Mouse (Mus musculus): Measurements from ENCODE around the gene Gm48552.

The Gm48552 gene

DNA sequence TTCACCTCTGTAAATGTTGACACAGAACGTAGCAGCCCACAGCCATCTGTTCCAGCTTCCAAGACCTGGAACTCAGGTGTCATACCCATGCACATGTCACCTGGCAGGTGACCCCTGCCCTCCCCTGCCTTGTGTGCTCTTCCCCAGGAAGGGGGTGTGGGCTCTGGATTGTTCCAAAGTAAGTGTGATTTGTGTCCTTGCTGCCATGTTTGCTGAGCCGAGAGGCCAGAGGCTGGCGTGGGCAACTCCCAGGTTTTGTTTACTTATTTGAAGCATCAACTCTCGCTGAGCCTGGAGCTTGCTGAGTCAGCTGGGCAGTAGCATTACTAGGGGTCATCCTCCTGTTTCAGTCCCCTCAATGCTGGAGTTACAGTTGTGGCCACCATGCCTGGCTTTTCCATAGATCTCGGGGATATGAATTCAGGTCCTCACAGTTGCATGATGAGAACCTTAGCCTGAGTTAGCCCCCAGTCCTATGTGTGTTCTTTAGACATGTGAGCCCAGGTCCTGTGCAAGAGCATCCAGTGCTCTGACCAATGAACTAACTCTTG is at the start of gene Gm48552:
Gene Gm48552 (plus strand): TSS at position 501 of the 551 bp plus-strand sequence.
- no peak for DNase-seq (ENCODE audit: low spot score in 2 of 2)

DNA sequence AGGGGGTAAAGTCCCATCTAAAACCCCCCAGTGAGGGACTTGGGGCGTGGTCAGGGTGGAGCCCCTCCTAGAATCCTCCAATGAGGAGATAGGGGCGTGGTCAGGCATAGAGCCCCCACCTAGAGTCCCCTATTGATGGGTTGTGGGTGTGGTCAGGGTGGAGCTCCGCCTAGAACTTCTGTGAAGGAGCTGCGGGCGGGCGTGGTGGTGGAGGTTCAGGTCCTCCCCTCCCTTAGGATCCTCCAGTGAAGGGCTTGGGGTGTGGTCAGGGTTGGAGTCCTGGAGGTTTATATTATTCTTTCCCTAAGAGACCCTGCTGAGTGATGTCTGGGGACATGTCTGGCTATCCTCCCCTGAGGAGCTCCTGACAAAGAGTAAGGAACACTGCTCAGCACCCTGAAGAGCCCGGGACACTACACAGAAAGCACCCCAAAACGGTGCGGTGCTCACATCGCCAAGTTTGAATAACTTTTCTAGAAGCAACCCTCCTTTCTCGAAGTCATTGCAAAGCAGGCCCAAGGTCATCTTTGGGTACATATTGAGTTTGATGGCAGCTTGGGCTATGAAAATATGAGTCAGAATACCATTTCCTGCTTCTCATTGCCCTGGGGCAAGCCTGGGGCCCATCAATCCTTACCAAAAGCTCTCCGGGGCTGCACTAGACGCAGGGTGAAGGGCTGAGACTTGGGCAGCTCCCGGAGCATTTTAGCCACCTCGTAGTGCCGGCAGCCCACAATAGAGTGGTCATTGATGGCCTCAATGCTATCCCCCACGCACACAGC is 48.1 kb upstream of the Gm48552 start:
- DNase-seq (ENCODE audit: low spot score in 2 of 2), result no peak

DNA sequence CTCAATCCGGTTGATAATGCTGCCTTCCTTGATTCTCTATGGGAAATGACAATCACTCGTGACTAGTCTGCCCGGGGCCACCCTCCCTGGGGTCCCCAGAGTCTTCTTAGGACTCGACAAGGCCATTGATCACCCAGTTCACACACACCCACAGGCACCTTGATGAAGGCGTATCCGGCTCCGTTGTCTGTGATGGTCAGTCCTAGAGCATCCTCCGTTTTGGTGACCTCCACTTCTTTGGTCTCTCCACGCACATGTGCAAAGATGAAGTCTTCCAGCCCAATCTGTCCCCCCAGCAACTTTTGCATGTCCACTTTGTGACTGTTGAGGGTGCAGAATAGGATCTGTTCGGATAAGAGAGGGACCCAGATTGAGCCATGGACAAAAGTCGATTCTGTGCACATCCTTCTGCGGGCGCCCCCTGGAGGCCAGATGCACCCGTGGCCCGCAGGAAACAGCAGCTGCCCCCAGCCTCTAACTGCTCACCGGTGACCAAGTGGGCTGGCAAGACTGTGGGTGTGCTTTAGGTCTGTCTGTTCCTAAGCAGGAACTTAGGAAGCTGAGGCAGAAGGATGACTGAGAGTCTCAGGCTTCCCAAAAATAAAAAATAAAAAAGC is 47.4 kb upstream of the Gm48552 start:
- no peak for DNase-seq (ENCODE audit: low spot score in 2 of 2)

DNA sequence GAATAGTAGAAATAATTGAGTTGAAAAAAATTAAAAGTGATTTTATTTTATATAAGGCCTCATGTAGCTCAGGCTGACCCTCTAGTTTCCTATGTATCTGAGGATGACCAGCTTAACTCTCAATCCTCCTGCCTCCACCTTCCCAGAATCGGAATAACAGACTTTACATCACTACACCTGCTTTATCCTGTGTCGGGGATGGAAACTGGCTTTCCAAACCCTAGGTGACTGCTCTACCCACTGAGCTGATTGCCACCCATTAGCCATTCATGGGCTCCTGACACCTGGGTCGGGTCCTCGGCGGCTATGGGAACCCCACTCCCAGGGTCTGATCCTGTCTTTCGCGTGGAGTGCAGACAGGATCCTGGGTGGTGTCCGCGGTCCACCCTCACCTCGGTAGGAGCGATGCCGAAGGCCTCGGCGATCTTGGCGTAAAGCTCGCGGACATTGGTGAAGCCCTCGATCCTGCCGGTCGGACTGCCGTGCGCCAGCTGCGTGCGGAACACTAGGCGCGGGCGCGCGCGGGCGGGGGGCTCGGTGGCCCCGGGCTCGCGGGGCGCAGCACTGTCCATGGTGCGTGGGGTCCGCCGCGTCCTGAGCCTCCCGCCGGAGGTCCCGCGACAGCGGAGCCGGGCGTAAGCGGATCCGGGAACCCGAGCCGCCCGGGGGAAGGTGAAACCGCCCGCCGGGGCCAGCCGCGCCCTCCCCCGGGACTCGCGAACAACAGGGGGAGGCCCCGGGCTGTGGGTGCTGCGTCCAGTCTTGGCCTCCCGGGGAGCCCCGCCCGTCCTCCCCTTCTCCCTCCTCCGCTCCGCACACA is 45.9 kb upstream of the Gm48552 start, which contains the start of gene Gipc3:
Gene Gipc3 (minus strand): TSS at position 581 of the 820 bp plus-strand sequence.
- no peak for DNase-seq (ENCODE audit: low spot score in 2 of 2)

DNA sequence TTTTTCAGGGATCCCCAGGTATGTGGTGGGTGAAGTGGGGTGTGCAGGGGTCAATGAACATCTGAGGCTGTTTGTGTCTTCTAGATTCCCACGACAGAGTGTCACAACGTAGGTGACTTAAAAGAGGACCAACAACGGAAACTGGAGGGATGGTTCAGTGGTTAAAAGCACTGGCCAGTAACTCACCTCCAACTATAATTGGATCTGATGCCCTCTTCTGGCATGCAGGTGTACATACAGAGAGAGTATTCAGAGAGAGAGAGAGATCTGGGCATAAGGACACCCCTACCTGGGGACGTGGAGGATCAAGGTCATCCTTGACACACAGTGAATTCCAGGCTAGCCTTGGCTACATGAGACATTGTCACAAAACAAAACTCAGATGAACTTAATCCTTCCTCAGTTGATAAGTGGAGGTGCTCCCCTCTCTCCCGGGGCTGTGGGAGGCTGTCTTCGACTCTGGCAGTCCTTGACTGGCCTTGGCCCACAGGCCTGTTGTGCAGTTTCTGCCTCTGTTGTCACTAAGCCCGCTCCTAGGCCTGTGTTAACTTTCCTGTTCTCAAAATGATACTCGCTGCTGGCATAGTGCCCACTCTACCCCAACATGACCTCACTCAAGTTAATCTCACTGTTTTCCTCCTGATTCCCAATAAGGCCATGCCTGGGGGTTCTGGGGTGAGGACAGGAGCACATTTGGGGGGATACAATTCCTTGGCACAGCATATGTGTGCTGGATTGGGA is 44.2 kb upstream of the Gm48552 start:
- DNase-seq (ENCODE audit: low spot score in 2 of 2), result no peak

DNA sequence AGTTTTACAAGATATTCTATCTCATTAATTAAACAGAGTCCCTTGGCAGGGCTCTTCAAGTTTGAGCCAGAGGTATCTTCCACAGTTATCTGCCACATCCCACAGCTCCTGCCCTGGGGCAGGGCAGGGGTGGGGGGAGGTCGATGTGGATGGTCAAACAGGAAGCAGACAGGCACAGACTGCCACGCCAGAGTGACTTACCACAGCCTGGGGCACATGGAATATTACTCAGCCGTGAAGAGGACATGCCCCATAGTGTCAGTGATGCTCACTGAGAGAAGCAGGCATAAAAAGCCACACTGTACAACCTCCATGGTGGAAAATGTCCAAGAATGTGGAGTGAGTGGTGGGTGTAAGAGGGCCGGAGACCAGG is 43.7 kb upstream of the Gm48552 start:
- DNase-seq (ENCODE audit: low spot score in 2 of 2), result no peak

DNA sequence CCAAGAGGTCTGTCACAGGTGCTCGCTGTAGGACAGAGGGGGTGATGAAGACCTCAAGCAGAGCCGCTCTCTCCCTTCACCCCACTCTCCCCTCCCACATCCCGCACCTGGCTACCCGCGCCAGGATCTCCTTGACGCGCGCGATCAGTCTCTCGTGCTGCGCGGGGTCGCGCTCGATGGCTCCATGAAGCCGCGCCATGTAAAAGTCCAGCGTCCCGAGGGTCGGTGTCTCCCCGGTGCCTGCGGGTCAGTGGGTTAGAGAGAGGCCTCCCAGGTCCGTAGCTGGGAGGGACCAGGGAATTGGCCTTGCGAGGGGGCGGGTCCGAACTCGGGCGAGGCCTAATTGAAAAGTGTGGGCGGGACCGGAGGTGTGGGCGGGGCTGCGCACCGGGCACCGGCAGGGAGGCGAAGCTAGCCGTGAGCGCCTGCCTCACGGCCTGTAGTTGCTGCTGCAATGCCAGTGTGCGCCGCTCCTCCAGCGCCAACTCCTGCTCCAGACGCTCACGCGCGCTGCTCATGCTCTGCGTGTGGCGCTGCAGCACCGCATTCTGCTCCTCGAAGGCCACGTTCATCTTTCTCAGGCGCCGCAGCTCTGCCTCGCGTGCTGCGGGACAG is 42.2 kb upstream of the Gm48552 start:
- peak in 1 of 2 experiments; percentile 36 for DNase-seq (ENCODE audit: low spot score in 2 of 2)

DNA sequence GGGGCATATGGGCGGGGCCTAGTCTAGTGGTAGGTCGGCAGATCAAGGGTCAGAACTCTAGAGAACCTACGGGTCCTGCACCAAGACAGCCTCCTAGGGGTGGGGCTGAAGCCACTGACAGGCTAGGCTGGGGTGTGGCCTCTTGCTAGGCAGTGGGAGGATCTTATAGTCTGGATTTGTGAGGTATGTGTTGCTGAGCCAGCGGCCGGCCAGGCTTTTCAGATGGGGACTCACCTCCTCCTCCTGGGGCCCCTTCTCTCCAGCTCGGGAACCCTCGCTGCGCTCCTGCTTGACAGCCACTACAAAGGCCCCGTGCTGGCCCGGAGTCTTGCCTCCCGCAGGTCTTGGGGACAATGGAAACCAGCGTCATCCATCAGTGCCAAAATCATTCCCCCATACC is 39.7 kb upstream of the Gm48552 start:
- no peak for DNase-seq (ENCODE audit: low spot score in 2 of 2)

DNA sequence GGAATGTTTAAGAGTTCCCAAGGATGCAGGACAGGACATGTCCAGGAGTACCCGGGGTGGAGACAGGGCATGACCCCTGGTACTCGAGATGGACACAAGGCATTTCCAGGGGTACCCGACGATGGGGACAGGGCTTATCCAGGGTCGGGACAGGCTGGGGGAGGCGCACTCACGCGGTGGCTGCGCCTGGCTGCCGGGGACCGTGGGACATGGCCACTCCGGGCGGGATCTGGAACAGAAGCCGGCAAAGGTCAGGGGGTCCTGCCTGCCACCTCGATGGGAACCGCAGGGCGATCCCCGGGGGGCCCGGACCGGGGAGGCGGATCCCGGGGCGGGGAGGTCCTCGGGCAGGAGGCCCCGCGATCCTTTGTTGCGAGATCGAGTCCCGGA is 38.8 kb upstream of the Gm48552 start:
- DNase-seq (ENCODE audit: low spot score in 2 of 2), result no peak

DNA sequence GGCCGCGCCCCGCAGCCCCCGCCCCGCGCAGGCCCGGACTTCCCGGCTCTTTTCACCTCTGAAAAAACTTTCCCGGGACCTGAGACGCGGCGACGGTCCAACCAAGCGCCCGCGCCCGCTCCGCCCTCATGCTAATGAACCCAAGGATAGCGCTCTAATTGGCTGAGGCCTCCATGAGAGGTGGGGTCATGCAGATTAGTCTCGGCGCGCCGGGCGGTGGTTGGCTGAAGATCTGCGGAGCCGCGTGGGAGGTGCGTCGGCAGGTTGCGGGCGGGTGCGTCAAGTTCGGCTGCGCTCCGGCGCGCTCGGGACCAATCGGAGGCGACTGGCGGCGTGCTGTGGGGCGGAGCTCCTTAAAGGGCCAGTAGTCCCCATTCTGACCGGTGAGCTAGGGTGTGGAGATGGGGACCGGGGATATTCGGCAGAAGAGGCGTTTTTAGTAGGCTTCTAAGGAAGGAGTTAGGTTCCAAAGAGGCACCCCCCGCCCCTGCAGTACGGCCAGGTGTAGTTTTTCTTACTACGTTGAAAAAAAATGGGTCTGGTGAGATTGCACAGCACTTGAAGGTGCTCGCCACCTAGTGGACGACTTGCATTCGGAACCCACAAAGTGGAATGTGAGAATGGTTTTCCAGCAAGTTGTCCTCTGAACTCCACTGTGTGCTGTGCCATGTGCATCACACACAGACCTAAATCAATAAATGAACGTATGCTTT is 38.3 kb upstream of the Gm48552 start, which contains the start of gene Hmg20b:
Gene Hmg20b (minus strand): TSS at position 130 of the 713 bp plus-strand sequence.
- peak; percentile 99 to 100 for DNase-seq (ENCODE audit: low spot score in 2 of 2)

DNA sequence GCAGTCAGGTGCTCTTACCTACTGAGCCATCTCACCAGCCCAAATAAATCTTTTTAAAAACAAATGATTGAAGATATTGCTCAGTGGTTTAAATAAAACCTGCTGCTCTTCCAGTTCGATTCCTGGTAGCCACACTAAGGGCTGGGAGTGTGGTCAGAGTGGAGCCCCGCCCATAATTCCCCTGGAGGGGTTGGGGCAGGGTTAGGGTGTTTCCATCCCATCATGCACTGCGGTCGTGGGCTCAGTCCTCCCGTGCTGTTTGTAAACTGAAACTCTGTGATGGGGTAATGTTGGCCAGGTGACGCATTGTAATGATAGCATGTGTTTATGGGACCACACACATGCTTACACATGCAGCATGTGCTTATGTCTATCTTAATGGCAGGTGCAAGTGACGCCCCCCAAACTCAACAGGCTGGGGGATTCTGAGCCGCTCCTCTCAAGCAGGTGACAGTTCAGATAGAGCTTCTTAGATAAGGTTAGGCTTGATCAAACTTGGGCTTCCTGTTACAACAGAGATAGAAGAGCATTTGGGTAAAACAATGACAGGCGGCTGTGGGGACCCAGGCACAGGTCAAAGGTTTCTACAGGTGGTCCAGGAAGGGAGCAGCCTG is 37.0 kb upstream of the Gm48552 start:
- DNase-seq (ENCODE audit: low spot score in 2 of 2), result no peak

DNA sequence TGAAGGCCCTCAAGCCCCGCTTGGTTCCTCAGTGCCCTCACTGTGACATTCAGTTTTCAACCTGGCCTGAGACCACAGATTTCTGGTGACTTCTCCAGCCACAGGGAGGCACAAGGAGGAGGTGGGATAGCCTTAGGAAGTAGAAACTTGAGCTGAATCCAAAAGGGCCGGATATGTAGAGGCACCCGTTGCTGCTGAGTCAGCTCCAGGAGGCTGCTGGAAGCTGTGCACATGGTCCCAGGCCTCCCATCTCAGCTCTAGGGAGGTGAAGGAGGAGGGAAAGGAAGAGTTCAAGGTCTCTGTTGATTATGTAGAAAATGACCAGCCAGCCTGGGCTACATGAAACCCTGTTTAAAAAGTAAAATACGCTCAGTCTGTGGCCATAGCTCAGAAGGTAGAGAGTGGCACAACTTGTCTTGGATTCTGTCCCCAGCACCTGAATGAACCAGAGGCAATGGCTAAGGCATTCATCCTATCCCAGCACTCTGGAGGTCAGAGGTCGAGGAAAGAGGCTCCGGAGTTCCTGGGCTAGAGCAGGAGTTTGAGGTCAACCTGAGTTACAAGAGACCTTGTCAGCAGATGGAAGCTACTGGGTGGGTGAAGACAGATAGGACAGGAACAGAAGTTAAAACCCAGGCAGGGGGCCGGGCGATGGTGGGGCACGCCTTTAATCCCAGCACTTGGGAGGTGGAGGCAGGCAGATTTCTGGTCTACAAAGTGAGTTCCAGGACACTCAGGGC is 33.9 kb upstream of the Gm48552 start:
- no peak for DNase-seq (ENCODE audit: low spot score in 2 of 2)

DNA sequence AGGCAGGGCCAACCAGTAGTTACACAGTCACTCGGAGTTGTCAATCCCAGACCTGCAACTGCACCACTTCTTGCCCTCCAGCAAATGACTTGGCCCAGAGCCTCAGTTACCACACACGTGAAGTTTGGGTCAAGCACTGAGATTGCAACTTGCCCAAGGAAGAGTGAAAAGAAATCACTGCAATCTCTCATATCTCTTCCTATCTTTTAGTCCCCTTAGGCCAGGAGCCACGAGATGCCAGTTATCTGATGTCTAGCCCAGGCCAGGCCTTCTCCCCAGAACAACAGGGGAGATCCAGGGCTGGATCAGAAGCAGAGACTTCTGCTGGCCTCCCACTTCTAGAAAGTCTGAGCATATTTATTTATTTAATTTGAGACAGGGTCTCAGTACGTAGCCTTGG is 33.3 kb upstream of the Gm48552 start:
- no peak for DNase-seq (ENCODE audit: low spot score in 2 of 2)

DNA sequence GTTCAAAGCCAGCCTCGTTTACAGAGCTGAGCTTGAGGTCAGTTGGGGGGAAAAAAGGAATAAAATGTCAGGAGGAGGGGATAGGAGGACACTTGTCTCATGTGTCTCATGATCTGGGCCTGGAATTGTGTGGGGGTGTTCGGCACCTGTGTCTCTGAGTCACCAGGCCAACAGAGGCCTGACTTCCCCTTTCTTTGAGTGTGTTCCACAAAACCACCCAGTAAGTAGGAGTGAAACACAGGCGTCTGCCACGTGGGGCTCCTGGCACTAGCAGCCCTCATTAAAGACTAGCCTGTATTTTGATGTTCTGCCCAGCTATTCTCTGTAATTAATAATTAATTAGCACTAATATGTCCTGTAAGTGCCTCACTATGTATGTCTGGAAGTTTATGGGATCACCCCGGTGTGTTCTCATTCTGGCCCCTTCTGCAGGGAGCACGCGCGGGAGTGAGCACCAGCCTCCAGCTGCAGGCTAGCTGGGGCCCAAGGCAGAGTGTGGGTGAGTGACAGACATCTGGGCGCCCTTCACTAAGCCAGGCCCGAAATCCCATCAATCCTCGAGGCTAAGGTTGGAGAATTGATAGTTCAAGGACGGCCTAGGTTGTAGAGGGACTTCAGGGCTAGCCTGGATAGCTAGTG is 32.3 kb upstream of the Gm48552 start:
- no peak for DNase-seq (ENCODE audit: low spot score in 2 of 2)

DNA sequence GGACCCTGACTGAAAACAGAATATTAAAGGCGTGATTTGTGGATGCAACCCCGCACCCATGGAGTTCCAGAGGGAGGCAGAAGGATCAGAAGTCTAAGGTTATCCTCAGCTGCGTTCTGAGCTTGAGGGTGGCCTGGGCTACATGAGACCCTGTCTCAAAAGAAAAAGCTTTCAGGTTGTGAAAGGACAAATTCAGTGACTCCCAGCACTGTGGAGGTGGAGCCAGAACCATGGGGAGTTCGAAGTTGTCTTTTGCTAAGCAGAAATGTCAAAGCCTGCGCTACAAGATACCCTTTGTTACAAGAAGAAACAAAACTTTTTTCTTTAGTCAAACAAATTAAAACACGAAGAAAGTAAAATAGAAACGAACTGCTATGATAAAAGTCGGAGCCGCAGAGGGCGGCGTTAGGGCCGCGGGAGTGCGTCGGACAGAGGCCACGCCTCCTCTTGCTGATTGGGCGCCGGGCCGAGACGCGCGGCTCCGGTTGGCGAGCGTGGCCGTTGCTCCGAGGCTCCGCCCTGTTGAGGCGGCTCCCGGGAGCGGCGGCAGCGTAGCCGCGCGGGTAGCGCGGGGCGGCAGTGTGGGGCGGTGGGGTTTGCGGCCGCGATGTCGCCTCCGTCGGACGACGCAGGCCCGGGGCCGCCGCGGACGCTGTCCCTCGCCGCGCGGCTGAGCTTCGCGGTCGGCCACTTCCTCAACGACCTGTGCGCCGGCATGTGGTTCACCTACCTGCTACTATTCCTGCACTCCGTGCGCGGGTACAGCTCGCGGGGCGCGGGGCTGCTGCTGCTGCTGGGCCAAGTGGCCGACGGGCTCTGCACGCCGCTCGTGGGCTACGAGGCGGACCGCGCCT is 31.6 kb upstream of the Gm48552 start, which contains the start of gene Mfsd12:
Gene Mfsd12 (plus strand): TSS at position 501 of the 854 bp plus-strand sequence.
- peak; percentile 75 to 88 for DNase-seq (ENCODE audit: low spot score in 2 of 2)

DNA sequence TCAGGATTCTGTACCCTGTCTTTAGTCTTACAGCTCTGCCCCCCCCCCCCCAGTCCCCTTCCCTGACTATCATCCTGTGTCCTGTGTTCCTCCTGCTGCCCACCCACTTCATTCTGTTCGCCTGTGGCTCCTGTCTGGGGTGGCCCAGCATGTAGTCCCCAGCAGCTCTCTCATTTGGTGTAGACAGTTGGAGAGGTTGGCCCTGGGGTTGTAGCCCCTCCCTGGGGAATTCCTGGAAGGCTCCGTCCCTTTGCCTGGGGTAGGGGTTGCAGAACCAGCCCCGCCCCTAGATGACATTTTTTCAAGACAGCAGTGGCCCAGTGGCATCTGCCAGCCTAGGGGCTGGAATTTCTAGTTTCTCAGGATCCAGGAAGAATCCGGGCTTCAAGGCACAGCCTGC is 30.6 kb upstream of the Gm48552 start:
- DNase-seq (ENCODE audit: low spot score in 2 of 2), result no peak

DNA sequence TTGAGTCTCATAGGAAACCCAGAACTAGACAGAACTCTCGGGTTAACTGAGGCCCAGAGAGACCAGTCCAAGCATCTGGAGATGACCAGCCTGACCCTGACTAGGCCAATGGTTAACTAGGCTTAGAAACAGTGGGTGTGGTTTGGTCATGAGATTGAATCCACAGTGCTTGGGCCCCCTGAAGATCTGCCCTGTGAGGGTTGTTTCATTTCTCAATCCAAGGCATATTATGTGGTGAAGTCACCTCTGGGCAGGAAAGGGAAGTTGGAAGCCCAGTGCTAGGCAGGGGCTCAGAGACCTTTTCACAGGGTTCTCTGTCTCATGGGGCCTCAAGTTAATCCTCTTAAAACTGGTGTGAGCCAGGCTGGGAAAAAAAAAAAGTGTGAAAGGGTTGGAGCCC is 30.0 kb upstream of the Gm48552 start:
- DNase-seq (ENCODE audit: low spot score in 2 of 2), result no peak

DNA sequence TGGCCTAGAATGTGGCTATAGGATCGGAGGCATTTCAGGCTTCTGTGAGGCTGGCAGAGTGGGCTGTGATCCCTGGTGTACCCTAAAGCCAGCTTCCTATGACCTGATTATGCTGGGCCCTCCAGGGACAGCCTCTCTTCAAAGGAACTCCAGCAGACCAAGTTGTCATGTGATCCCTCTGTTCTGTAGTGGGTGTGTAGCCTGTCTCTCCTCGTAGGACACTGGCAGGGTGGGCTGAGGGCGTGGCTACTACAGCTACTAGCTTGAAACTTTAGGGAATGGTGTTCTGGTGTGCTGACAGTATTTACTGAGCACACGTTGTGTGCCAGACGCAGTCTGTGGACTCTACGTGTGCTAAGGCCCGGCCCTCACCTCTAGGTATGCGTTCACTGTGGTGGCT is 28.1 kb upstream of the Gm48552 start:
- no peak for DNase-seq (ENCODE audit: low spot score in 2 of 2)

All from frontal cortex, postnatal 14 days (tissue).